Mouse (Mus musculus) testis, postnatal 10 days (tissue): ENCODE data around the gene Ccr2.
"Not testable (repeated sequence)": the region's sequence is repeated elsewhere in the genome, so short reads cannot be mapped to it uniquely, and the experiment has no call there.

Experiments used
- DNase-seq: peaks from one replicate; pipeline ENCODE4 v3.0.0; 2021; ENCODE audit warnings: low spot score

Ccr2 gene

DNA sequence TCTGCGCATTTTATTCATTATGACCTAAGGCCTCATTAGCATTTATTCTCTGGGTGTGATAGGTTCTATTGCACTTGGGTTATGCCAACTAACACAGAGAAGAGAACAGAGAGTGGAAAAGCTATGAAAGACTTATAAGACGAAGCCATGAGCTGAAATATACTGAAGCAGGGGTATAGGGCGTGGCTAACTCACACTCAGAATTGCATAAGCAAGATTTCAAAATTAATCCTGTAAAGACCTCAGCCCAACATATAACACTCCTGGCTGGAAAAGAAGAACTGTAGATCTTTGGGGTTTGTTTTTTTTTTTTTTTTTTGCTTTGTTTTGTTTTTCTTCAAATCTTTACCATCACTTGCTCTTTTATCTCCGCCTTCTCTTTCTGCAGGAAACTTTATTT is at the start of gene Ccr2:
Ccr2 (plus strand) TSS at position 228 of the 400 bp plus-strand sequence.
- DNase-seq, result no peak

DNA sequence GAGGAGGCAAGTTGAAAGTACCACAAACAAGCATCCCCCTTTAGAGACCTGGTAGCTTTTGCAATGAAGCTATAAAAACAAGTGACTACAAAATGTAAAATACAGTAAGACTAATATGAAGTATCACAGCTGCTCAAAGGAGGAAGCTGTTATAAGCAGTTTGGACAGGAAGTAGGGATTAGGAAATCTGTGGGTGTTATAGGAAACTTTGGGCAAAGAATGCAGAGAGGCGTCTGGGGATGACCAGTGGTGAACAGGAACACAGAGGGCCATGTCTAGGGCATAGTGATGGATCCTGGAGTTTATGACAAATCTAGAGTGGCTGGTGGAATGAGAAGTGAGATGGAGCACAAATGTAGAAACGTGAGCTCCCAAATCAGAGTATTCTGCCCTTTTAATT is 48.2 kb upstream of the Ccr2 start:
- DNase-seq, result no peak

DNA sequence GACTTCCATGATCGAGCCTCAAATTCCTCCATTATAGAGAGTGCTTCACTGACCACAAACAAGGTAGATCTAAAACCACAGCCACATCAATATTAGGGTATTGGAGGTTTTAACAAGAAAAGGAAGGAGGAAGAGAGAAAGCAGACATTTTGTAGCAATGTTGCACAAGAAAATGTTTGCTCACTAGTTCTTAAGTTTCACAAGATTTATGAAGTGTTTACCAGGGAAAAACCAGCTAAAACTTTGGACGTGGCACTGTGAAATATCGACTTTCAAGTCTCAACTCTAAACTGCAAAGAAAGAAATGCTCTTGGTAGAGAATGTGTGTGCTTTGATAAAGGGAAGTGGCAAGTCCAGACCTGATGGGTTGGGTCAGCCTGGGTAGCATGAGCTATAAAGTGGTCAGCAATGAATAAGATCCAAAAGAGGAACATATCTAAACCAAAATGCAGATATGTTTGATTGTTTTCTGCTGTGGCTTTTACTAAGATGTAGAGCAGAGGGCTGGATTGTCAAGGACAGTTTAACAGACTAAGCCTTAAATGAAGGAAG is 45.5 kb upstream of the Ccr2 start:
- DNase-seq, result no peak

DNA sequence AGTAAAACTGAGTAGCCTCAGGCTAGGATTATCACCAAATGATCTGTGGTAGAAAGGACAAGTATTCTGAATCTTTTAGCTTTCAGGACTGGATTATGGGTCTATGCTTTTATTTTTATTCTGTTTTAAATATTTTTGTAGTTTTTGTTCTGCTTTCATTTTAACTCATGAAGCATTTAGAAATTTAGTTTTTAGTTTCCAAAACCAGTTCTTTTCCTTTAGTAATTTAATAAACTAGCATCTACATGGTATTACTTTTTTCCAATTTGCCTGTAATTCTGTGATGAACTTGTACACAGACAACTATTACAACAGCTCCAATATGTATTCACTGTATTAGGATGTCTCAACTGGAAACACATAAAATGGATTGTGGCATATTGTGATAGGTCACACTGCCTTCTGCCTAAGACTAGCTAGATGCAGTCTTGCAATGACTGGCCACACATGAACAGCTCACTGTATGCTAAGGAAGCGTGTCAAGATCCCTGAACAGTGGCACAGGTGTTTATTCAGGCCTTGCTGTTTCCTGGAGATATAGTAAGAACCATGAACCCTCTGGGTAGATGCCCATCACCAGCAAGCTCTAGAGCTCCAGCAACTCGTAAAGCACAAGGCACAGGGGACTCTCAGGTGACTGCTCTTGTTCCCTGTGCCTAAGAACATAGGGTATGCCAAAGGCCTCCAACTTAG is 41.9 kb upstream of the Ccr2 start:
- DNase-seq, result no peak

DNA sequence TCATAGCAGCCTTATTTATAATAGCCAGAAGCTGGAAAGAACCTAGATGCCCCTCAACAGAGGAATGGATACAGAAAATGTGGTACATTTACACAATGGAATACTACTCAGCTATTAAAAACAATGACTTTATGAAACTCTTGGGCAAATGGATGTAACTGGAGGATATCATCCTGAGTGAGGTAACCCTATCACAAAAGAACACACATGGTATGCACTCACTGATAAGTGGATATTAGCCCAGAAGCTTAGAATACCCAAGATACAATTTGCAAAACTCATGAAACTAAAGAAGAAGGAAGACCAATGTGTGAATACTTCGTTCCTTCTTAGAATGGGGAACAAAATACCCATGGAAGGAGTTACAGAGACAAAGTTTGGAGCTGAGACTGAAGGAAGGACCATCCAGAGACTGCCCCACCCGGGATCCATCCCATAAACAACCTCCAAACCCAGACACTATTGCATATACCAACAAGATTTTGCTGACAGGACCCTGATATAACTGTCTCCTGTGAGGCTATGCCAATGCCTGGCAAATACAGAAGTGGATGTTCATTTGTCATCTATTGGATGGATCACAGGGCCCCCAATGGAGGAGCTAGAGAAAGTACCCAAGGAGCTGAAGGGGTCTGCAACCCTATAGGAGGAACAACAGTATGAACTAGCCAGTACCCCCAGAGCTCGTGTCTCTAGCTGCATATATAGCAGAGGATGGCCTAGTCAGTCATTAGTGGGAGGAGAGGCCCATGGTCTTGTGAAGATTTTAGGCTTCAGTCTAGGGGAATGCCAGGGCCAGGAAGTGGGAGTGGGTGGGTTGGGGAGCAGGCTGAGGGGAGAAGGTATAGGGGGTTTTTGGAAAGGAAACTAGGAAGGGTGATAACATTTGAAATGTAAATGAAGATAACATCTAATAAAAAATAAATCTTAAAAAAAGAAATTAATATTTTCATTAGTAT is 40.0 kb upstream of the Ccr2 start:
- not testable (repeated sequence) for DNase-seq

DNA sequence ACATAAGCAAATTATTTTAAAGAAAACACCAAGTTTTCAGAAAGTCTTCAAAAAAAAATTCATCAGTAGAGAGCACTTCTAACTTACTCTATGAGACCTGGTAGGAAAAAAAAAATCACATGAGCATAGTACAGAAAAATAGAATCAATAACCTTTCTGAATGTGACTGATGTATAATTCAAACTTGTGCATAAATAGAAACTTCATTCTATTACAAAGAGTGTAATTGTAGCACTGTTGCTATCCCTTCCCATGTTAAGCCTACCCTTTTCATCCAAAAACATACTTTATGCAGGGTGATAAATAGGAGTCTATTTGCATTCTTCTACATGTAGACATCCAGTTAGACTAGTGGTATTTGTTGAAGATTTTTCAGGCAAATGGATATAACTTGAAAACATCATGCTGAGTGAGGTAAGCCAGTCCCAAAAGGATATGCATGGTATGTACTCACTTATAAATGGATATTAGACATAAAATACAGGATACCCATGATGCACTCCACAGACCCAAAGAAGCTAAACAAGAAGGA is 35.1 kb upstream of the Ccr2 start:
- no peak for DNase-seq

DNA sequence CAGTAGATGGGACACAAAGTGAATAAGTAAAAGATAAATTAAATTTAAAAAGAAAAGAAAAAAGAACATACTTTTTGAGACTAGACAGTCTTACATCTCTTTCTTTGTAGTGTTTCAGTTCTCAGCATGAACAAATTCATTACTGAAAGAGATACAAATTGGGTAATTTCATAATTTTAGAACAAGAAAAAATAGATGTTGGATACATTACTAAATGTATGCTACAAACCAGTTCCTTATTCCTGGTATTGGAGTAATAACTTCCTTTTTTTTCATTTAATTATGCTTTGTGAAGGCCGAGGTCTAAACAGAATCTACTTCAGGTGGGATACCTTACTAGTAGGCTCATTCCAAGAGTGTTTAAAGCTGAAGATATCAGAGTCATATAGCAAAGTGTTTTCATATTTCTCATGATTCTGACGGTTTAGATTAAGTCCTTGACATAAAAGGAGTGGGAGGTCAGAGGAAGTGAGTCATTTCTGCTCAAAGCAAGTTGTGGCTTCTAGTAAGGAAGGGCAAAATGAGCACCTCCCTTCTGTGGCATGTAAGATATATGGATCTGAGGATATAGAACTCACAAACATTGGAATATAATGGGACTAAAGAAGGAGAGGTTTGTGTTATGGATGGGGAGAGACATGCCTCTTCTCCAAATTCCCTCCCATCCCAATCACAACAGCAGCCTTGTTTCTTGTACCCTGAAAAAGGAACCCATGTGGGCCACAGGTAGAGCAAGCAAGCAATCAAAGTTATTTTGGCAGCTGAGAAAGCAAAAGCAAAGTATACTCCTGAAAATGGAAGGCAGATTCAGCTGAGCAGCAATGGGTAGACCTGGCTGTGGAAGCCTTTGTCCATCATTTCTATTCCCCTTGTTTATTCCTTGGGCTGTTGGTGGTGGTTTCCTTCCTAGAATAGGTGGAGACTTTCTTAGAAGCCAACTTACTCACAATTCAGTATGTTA is 33.4 kb upstream of the Ccr2 start:
- no peak for DNase-seq

DNA sequence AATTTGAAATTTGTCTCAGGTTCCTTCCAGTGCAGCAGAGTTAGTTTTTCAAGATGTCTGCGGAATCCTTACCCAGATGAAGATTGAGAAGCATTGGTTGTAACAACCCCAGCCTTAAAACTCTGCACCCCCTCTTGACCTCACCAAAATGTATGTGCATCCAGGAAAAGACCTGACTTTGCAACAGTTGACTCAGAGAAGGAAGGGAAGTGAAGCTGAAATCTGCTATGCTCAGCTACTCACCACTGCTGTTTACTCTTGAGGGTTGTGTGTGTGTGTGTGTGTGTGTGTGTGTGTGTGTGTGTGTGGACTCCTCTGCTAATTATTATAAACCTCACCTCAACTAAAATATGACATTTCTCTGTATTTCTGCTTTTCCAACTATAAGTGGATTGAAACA is 30.2 kb upstream of the Ccr2 start:
- DNase-seq, result no peak

DNA sequence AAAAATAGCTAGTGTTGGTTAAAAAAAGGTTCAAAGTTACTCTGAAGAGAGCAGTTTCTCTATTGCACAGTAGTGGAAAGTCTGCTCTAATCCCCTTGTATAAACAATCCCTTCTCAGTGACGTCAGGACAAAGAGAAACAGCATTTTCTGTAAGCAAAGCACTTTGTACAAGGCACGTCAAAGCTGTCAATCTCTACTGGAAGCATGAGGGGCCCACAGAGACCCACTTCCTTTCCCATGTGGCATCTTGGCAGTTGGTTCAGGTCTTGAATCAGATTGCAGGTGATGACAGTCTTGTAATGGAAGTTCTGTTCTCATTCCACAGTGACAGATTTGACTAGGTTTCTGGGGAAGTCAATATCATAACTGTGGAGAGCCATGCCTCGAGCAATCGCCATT is 21.9 kb upstream of the Ccr2 start:
- no peak for DNase-seq

DNA sequence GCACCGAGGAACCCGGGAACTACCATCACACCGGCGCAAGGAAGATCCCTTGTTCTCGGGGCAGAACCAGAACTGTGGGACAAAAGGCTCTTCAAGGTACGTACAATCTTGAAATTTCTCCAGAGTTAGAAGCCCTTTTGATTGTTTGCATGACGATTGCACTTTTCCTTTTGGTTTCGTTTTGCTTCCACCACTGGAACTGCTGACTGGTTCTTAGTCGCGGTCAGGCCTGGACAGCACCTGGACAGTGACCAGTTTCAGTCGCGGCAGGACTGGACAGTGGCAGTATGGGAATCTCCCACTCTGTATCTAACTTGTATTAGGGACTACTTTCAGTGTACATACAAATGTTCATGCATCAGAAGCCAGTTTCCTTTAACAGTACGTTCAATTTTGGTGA is 21.3 kb upstream of the Ccr2 start:
- not testable (repeated sequence) for DNase-seq

DNA sequence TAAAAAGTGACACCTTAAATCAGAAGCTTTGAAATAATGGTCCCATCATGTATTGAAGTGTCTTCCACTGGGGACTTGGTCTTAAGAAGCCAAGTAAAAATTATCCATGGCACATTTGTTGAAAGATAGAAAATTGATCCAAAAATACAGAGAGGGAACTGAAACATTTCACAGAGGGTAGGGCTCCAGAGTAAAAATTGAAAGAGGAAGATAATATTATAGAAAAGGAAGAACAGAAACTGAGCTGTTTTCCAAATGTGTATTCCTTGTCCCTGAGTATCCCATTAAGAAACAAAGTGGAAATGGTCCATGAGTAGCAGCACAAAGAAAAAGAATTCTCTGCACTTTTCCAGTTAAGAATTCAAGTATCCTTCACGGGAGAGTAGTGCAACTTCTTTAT is 11.3 kb upstream of the Ccr2 start:
- DNase-seq, result no peak

DNA sequence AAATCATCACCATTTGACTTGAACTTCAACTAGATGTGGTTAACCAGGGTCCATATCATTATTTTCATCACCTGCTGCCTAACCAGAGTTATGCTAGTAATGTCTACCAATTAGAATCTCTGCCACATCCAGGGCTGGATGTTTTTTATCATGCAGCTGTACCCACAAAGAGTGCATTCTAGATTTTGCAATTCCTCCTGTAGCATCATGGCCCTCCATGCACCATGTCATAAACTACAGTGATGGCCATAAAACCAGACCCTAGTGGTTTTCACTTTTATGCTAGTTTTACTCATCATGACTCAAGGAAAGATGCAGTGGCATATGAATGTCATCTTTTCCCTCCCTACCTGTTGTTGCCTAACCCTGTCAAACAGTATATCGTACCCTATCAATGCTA is 2.6 kb upstream of the Ccr2 start:
- DNase-seq, result no peak

DNA sequence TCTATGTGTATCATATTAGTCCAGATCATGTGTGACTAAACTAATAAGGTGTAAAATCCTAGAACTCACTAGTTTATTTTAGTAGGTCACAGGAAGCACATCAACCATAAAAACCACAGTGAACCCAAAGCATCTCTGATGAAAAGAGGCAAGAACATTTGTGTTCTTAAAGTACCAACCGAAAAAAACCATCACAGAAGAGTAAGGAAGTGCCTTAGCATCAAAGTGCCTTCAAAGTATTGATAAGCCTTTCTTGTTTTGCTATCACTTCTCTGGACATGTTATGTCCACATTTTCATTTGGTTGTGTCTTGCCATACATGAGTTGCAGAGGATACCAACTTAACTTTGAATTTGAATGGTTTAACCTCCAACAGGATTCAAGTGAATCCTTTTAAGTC is 1.4 kb upstream of the Ccr2 start:
- no peak for DNase-seq

DNA sequence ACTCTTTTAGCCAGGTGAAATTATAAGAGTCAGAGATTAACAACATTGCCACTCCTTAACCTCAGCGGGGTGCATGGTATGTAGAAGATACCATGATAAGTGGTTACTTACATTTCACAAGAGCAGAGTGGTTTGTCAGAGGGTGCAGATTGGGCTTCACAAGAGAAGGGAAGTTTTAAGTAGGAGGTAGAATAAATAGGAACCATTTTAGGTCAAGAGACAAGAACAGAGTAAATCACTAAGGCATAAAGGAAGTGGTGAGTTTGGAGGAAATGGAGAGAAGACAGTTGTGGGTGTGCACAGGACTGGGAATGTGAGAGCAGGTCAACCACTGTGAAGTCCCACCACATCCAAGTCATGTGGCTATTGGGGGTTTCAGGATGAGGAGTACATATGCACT is 1.4 kb downstream of the Ccr2 start:
- DNase-seq, result no peak

DNA sequence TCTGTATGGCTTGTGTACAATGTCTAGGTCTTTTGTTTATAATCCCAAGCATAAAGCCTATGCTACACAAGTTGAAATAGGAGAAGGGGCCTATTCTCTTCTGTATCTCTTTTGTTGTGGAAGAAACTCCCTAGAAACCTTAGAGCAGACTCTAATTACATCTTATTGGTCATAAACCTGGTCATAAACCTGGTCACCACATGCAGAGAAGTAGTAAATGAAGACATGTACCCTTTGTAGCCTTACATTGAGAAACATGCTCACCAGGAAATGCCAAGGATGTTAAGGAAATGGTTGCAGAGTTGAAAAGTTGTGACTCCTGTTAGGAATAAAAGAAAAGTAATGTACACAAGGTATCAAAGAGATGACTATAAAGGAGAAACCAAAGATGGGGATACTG is 3.4 kb downstream of the Ccr2 start:
- DNase-seq, result no peak

DNA sequence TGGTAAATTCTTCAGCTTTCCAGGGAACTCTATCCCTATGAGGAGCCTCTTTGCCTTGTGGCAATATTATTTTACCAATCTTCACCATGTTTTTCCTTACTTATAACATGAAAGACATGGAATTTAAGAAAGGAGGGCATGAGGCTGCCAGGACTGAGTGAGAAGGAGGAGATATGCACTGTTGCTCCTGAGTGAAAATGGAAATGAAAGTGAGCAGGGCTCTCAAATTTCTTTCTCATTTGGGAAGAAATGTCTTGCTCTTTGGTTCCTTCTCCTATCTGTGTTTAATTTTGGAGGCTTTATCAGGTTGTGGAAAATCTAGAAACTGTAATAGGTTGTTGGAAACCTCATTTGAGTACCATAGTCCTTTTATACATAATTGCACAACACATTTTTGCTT is 5.5 kb downstream of the Ccr2 start:
- DNase-seq, result no peak

DNA sequence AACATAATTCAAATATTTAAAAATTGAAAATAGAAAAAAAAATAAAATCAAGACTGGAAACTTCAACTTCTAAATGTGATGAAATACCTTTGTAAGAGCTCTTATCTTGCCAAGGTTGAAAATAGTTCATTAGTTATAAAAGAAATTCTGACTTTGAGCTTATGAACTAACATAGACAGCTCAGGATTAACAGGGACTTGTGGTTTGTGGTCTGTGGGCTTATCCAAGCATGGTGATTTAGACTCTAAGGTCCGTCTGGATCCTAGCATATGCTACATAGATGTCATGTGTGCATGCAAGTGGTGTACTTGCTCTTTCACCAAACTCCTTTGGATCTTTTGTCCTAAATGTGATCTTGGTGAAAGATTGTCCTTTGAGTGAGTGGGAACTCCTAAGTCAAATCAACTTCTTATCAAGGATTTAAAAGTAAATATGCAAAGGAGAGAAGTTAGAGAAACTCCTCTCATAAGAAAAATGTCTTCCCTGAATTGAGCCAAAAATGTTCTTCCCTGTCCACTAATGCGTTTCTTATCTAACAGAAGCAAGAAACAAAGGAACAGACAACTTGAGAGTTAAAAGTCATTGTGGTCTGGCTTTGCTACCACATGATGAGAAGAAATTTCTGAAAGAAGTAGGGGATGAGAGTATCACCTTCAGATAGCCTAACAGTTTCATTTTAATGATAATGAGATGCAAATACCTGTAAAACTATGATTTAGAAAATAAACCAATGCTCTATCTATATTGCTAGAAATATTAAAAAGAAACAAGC is 6.8 kb downstream of the Ccr2 start:
- DNase-seq, result no peak

DNA sequence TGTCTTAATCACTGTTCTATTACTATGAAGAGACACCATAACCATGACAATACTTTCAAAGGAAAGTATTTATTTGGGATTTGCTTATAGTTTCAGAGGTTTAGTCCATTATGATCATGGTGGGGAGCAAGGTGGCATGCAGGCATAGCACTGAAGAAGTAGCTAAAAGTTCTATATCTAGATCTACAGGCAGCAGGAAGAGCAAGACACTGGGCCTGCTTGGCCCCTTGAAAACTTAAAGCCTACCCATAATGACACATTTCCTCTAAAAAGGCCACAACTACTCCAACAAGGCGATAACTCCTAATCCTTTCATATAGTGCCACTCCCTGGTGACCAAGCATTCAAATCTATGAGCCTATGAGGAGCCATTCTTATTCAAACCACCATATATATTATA is 10.2 kb downstream of the Ccr2 start:
- DNase-seq, result no peak

DNA sequence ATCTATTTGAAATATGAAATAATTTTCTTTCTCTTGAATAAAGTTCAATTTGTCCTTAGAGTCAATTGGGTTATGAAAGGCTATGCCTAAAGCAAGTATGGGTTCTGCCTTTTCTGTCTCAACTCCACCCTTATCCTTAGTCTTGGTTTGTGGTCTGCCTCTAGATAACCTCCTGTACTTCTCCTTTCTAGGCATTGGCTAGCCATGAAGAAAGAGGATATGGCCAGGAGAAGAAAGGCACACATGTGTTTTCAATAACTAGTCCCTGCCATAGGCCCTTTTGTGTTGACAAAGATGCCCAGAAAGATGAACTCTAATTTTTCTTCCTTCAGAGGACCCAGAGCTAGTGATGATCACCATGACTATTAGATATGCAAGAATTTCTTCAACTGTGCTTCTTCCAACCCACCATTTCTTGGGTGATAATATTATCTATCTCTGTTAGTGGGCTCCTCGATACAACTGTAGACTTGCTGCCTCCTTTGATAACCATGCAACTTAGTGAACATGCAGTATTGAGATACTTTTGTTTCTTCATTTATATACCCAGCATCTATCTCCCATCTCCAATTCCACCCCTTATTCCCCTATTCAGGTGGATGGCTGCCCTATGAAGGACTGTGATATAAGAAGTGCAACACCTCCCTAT is 11.0 kb downstream of the Ccr2 start:
- DNase-seq, result no peak

DNA sequence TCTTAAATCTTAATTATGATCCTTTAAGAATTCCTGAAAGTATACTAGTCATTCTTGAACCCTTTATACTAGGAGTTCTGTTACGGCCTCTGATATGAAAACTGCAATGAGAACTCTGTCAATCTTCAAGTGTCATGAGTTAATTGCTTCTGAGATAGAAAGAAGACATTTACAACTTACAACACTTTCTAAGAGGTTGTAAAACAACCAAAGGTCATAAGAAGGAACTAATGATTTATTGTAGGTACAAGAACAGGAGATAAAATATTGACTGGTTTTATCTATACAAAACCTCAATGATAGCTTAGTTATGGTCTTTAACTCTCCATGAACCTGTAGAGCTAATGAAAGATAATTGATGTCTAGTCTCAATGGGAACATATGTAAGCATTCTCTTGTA is 12.0 kb downstream of the Ccr2 start:
- no peak for DNase-seq
